Mouse (Mus musculus) large intestine, adult 2 months (tissue): ENCODE measurements around the gene Acot3. TPM values are rescaled to one million over a fixed set of nuclear protein-coding genes. Genes with fewer than 3 reads are reported as not detected.
A peak's percentile ranks its signal among the peaks of the same experiment; 100 is the strongest.
"Not testable (repeated sequence)": the region's sequence is repeated elsewhere in the genome, so short reads cannot be mapped to it uniquely, and the experiment has no call there.

ENCODE experiments used
- DNase-seq: peaks from one replicate; pipeline ENCODE4 v3.0.0-alpha.2; 2012; ENCODE audit warnings: low read depth, low spot score
- WGBS: fragments of 180-500 bp; shearing (Covaris S2); methylation state at CpG from one replicate; pipeline ENCODE4 v1.1.7; 2018; 5-methylcytosine and 5-hydroxymethylcytosine counted together
- polyA plus RNA-seq: library from polyadenylated mRNA; depleted of rRNA; stranded (reverse); fragments of >200 nt; gene quantifications from 2 replicates; pipeline ENCODE4 v1.2.3, GENCODE M21; 2012; rRNA removed

The Acot3 gene
- polyA plus RNA-seq, result not detected in 2 replicates

GRCm38 (mm10) chr12:84051937-84052474 lies at the start of gene Acot3:
Gene Acot3, plus strand, starts transcription at chr12:84052144.
- no peak for DNase-seq
- 81% methylated on average over 5 of the region's 5 CpGs for WGBS

- no peak for DNase-seq
- WGBS, result 83% methylated on average over 1 of the region's 1 CpGs
Observed at GRCm38 (mm10) chr12:84003866-84004265, 48.1 kb upstream of the Acot3 start.

DNA sequence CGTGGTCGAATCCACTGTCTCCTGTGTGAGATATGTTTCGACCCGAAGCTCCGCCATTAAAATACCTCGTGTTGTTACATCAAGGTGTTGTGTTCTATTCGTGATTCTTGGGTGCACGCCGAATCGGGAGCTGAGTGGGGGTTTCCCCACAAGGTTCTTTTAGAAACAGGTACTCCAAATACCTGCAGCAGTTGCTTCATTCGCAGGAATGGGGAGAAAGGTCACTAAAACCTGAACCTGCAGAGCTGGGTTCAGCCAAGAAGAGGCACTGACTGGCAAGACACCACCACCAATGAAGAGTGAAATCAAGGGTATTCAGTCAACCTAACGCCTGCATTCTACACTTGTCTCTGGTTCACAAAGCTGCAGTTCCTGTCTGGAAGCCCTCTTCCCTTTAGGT lies 43.7 kb upstream of the Acot3 start:
- 74% methylated on average over 12 of the region's 12 CpGs for WGBS

DNA sequence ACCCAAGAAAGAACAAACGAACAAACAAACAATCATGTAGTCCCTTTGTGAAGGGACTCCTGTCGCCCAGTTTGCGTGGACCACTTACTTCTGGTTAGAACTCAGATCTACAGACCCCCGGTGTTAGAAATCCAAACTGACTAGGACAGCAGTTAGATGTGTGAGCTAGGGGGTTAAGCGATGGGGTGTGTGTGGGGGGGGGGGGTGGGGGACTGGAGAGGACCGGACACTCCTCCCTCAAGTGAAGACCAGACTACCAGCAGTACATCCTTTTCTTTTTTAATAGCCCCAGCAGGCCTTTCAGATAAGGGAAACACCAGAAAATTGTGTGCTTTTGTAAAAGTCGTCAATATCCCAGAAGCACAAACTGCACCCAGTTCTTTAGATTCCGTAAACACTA lies 43.2 kb upstream of the Acot3 start:
- DNase-seq, result no peak
- 35% methylated on average over 8 of the region's 8 CpGs for WGBS

More for the DNA sequence above, 43.7 kb upstream of the Acot3 start:
- no peak for DNase-seq

- not testable (repeated sequence) for DNase-seq
- under 1% methylated on average over 55 of the region's 70 CpGs for WGBS
Observed at GRCm38 (mm10) chr12:84009171-84009965, 42.6 kb upstream of the Acot3 start, which contains the start of gene Acot1. Gene Acot1, plus strand, starts transcription at chr12:84009490.

DNA sequence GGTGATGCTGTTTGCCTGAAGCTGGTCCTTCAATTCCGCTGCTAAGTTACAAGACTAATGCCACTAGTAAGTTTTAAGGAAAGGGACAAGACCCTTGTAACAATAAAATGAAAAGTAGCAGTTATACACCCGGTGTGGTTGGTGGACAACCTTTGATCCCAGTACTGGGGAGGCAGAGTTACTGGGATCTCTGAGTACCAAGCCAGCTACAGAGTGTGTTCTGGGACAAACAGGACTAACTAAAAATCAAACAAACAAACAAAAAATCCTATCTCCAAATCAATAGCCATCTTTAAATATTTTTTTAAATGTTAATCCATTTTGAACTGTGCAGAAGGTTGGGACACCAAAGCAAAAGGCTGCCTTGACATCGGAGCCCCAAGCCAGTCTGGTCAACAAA lies 41.7 kb upstream of the Acot3 start:
- 68% methylated on average over 3 of the region's 3 CpGs for WGBS
- DNase-seq, result no peak

- DNase-seq, result no peak
- WGBS, result 34% methylated on average over 12 of the region's 12 CpGs
Observed at GRCm38 (mm10) chr12:84011251-84012040, 40.5 kb upstream of the Acot3 start.

DNA sequence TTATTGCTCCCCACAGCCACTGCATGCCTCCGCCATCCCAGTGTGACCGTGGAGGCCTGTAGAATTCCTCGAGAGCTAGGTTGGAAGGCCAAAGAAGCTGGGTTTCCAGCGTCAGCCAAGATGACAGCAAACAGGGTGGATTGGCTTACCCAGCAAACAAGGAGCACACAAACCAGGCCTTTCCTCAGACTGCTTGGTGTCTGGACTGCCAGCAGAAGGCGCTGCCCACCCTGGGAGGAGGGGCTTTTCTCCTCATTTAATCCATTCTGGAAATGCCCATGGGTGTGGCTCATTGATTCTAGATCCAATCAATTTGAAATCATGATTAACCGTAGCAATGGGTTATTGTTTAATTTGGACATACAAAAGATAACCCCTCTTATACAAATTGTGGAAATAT lies 38.8 kb upstream of the Acot3 start:
- 80% methylated on average over 6 of the region's 6 CpGs for WGBS
- no peak for DNase-seq

GRCm38 (mm10) chr12:84013701-84014100 lies 38.2 kb upstream of the Acot3 start:
- no peak for DNase-seq
- 87% methylated on average over 7 of the region's 7 CpGs for WGBS

- WGBS, result 15% methylated on average over 7 of the region's 7 CpGs
- peak; percentile 89 for DNase-seq
Observed at GRCm38 (mm10) chr12:84020528-84020927, 31.4 kb upstream of the Acot3 start.

- DNase-seq, result not testable (repeated sequence)
- 89% methylated on average over 4 of the region's 4 CpGs for WGBS
Observed at GRCm38 (mm10) chr12:84022266-84022665, 29.7 kb upstream of the Acot3 start.

DNA sequence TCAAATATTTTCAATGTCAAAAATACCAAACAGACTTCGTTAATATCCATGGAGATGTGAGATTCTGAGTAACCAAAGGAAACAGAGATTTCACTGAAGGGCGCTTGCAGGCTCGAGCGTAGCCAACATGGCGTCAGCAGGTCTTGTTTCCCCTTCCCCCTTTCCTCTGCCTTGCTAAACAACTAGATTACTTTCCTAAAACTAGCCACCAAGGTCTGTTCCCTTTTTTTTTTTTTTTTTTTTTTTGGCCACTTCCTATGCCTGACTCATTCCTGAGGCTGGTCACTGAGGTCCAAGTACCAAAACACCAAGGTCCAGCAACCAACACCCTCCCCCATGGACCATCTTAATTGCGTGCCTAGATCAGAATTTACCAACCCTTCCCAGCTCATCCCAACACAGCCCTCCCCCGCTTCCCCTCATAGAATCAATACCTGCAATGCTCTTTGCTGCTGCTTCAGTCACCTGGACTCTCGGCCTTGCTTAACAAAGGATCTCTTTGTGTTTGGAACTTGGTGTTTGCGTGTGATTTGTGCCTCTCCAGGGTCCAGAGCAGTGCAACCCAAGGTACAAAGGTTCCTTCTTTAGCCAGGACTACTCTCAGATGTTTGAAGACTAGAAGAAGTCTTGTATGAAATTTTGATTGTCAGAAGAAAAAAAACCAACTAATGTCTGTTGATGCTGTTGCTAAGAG lies 28.7 kb upstream of the Acot3 start:
- WGBS, result 62% methylated on average over 9 of the region's 9 CpGs
- no peak for DNase-seq

DNA sequence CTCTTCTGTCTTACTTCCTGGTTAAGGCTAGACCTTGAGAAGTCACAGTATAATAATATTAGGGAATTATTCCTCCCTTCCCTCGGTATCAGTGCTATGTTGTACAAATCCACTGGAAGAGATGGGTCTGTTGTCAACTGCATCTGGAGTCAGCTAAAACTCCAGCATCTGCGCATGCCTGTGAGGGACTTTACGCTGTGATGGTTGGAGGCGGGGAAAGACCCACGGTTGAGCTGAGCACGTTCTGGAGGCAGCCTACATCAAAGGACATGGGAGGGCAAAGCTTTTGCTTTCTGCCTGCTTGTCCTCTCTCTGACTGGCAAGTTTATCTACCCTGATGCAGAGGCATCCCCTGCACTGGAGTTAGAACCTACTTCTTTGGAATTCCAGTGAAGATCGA lies 26.1 kb upstream of the Acot3 start:
- 83% methylated on average over 7 of the region's 7 CpGs for WGBS
- DNase-seq, result no peak

GRCm38 (mm10) chr12:84028328-84028727 lies 23.6 kb upstream of the Acot3 start:
- not testable (repeated sequence) for DNase-seq
- WGBS, result 85% methylated on average over 3 of the region's 3 CpGs

DNA sequence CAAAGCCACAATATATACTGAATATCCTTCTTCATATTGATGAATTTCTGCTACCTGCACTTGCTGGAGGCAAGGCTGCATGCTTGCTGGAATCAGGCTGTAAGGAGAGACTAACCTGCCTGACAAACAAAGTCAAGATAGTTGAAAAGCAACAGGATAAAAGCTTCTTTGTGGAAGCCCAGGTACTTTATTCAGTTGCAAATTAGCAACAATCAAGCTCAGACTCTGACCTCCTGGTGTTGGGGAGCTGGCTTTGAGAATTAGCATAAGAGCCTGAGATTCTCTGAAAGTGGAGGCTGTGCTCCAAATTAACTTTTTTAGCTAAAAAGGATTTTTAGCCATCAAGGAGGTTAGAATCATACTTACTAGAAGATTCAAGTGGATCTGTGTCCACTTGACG lies 22.9 kb upstream of the Acot3 start:
- WGBS, result 98% methylated on average over 1 of the region's 1 CpGs
- not testable (repeated sequence) for DNase-seq

- 31% methylated on average over 4 of the region's 4 CpGs for WGBS
- peak; percentile 82 for DNase-seq
Observed at GRCm38 (mm10) chr12:84030659-84031332, 21.1 kb upstream of the Acot3 start.

GRCm38 (mm10) chr12:84032854-84033253 lies 19.1 kb upstream of the Acot3 start:
- WGBS, result 56% methylated on average over 4 of the region's 4 CpGs
- no peak for DNase-seq

GRCm38 (mm10) chr12:84033302-84033701 lies 18.6 kb upstream of the Acot3 start:
- DNase-seq, result not testable (repeated sequence)
- 87% methylated on average over 2 of the region's 2 CpGs for WGBS

- DNase-seq, result no peak
- 36% methylated on average over 4 of the region's 4 CpGs for WGBS
Observed at GRCm38 (mm10) chr12:84034108-84034507, 17.8 kb upstream of the Acot3 start.
